Mouse (Mus musculus) brown adipose tissue, adult 24 weeks (tissue): ENCODE measurements around the gene C530008M17Rik. TPM values are rescaled to one million over a fixed set of nuclear protein-coding genes. Genes with fewer than 3 reads are reported as not detected.
A peak's percentile ranks its signal among the peaks of the same experiment; 100 is the strongest.
"Not testable (repeated sequence)": the region's sequence is repeated elsewhere in the genome, so short reads cannot be mapped to it uniquely, and the experiment has no call there.

Experiments used
- H3K27ac ChIP-seq: fragments of 200-500 bp; replicated peaks from 2 replicates; pipeline ENCODE4 v1.5.1; 2012; ENCODE audit warnings: low read depth, mild to moderate bottlenecking, low read length
- H3K4me1 ChIP-seq: fragments of 200-500 bp; 2 replicates; pipeline ENCODE4 v1.6.1; 2012; ENCODE audit warnings: low read length, mixed read lengths; ENCODE audit not compliant: control insufficient read depth, insufficient read depth, insufficient read length
- H3K4me3 ChIP-seq: fragments of 200-500 bp; 2 replicates; pipeline ENCODE4 v1.5.1; 2012; ENCODE audit warnings: low read depth, mild to moderate bottlenecking, low read length, moderate library complexity; ENCODE audit not compliant: insufficient read depth
- polyA plus RNA-seq: library from polyadenylated mRNA; stranded (reverse); fragments of >200 nt; gene quantifications from 2 replicates; pipeline ENCODE4 v1.2.4, GENCODE M21; 2012; ENCODE audit not compliant: missing spikeins, insufficient read depth, insufficient read length

The C530008M17Rik gene
- polyA plus RNA-seq, 1 experiment: not detected

- H3K4me3 ChIP-seq: no peak overlapping the region
- H3K4me1 ChIP-seq: no peaks in the 10 kb centered on the region
- H3K27ac ChIP-seq: no peak overlapping the region
Measured at GRCm38 (mm10) chr5:76887011-76887410, 230.7 kb downstream of the C530008M17Rik start.

GRCm38 (mm10) chr5:76892608-76893007 lies 236.3 kb downstream of the C530008M17Rik start:
- Histone ChIP-seq H3K4me3 (no peak overlapping the region), H3K4me1 (no peaks in the 10 kb centered on the region), H3K27ac (no peak overlapping the region)

- Histone ChIP-seq H3K27ac (no peak overlapping the region), H3K4me3 (no peak overlapping the region), H3K4me1 (no peaks in the 10 kb centered on the region)
Measured at GRCm38 (mm10) chr5:76893084-76893483, 236.8 kb downstream of the C530008M17Rik start.

- Histone ChIP-seq H3K27ac (no peak overlapping the region), H3K4me3 (no peak overlapping the region), H3K4me1 (no peaks in the 10 kb centered on the region)
Measured at GRCm38 (mm10) chr5:76902131-76902530, 245.8 kb downstream of the C530008M17Rik start.

DNA sequence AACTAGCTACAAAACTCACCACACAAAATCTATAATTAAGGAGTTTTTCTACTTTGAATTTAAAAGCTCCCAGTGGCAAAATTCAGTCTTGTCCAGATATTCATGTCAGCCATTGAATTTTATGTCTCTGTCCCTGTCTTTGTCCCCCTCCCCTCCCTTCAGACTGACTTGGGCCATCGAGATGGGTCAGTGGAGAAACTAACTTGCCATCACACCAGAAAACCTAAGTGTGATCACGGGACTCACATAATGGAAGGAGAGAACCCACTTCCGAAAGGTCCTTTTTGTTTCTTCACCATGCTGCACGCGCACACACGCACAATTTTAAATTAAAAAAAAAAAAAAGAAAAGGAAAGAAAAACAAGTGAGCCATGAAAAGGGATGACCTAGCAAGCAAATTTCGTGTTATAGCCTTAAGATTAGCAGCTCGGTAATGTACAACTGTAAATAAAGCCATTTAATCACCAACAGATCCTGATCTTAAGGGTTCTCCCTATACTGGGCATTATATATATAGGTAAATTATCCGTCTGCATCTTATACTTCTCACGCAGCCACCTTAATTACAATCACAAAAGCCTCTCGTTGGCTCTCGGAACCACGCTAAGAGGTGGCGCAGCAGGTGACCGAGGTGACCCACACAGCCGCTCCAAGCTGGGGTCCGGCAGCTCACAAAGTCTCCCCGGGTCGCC lies 248.5 kb downstream of the C530008M17Rik start:
- peak overlapping the region; percentile 82 for H3K4me3 ChIP-seq
- H3K27ac ChIP-seq: peak overlapping the region; percentile 53; the same call in 1 of the 2 replicates
- H3K4me1 ChIP-seq: no peaks in the 10 kb centered on the region

DNA sequence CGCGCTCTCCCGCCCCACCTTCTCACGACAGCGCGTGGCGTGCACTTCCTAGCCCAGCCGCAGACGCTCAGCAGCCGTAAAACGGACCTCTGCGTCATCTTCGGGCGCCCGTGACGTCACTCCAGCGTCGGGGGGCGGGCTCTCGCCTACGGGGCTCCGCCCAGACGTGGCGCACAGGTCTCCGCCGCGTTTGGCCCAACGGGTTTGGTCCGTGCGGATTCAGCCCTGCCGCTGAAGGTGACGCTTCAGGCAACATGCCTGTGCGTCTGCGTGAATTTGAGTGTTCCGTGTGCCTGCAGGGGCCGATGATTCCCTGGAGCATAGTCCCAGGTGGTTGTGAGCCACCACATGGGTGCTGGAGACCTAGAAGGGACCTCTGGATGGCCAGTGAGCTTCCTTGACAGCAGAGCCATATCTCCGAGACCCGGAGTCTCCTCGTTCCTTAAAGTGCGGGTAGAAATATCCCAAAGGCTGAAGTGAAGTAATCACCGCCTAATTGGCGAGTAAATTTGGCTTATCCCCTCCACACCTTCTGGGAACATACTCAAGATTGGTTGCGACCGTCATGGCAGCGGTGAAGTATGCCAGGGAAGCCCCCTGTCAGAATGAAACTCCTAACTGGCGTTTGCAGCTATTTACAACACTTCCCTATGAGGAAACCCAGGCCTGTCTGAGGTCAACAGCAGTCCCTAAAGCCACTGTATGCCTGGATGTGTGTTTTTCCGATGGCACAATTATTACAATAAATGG lies 249.3 kb downstream of the C530008M17Rik start, which contains the start of gene Aasdh:
Aasdh (minus strand) TSS at position 110 of the 750 bp plus-strand sequence.
- no peaks in the 10 kb centered on the region for H3K4me1 ChIP-seq
- H3K4me3 ChIP-seq: peak within 1 kb of the TSS; percentile 82
- H3K27ac ChIP-seq: peak within 1 kb of the TSS; percentile 81

DNA sequence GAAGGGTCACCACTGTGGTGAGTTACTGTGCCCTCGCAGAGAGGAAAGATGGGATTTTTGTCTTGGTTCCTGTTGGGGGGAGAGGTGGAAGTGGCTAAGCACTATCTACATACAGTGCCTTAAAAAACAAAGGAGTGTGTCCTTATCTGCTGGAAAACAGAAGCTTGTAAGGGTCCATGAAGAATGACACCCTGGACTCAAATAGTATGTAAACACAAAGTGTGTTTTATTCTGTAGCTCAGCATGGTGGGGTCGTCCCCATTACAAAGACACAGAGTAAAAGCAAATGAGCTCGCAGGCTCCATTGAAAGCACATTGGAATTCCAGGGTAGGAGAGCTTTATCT lies 249.8 kb downstream of the C530008M17Rik start:
- no peaks in the 10 kb centered on the region for H3K4me1 ChIP-seq
- H3K4me3 ChIP-seq: peak overlapping the region; percentile 82
- H3K27ac ChIP-seq: peak overlapping the region; percentile 81

DNA sequence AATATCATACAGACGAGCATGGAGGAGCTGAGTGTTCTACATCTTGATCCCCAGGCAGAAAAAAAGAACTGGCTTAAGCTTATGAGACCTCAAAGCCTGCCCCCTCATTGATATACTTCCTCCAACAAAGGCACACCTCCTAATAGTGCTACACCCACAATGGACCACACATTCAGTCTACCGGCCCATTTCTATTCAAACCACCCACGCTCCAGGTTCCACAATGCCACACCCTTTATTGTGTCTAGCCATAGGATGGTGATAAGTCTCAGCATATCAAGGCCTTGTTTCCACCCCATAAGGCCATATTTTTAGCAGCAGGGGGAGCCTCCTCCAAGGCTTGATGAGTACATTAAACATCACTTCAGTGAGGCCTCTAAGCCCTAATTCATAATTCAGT lies 254.5 kb downstream of the C530008M17Rik start:
- no peak overlapping the region for H3K4me3 ChIP-seq
- no peaks in the 10 kb centered on the region for H3K4me1 ChIP-seq
- no peak overlapping the region for H3K27ac ChIP-seq

GRCm38 (mm10) chr5:76912522-76912921 lies 256.2 kb downstream of the C530008M17Rik start:
- H3K27ac ChIP-seq, H3K4me3 ChIP-seq, H3K4me1 ChIP-seq: not testable (repeated sequence)

DNA sequence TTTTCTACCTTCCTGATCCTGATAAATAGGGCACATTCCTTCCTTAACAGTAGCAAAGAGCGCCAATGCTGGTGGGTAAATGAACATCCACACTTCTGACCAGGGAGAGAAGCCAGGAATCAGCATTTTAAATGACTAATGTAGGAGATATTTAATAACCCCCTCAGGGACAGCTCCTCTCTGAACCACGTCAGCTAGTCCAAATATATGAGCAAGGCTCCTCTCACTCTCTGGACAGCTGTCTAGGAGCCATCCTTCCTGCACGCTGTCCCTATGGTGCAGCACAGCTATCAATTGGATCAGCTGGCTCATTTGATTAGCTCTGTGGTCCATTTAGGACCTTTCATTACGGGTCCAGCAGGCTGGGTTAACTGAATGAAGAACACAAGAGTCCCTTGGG lies 266.5 kb downstream of the C530008M17Rik start:
- H3K4me3 ChIP-seq: no peak overlapping the region
- H3K27ac ChIP-seq: no peak overlapping the region

More for the DNA sequence above, 266.5 kb downstream of the C530008M17Rik start:
- H3K4me1 ChIP-seq: no peaks in the 10 kb centered on the region

Other genes with a start within 250 kb of the C530008M17Rik start
- gene Gm7271, start 172.5 kb upstream of the C530008M17Rik start, polyA plus RNA-seq: not detected in 2 replicates
- 9.6 and 12.7 TPM in 2 replicates for gene Exoc1, start 127.2 kb upstream of the C530008M17Rik start, polyA plus RNA-seq
- gene Cep135, start 67.8 kb upstream of the C530008M17Rik start, polyA plus RNA-seq: 1.7 and 2.1 TPM in 2 replicates
- 4.4 and 5.7 TPM in 2 replicates for gene Aasdh, start 249.0 kb downstream of the C530008M17Rik start, polyA plus RNA-seq